Mouse (Mus musculus): ENCODE data around the gene Nid1. TPM values are rescaled to one million over a fixed set of nuclear protein-coding genes. Genes with fewer than 3 reads are reported as not detected.
A peak's percentile ranks its signal among the peaks of the same experiment; 100 is the strongest.

The Nid1 gene
- polyA plus RNA-seq, 1 experiment: 39.3 TPM

- WGBS: 88% methylated on average over 2 of the region's 2 CpGs
- H3K4me1 ChIP-seq (ENCODE audit: control insufficient read depth, insufficient read depth, insufficient read length): peaks cover 41% of the 10 kb centered on the region
- no peak for DNase-seq (ENCODE audit: low read depth in 1 of 2, low spot score in 2 of 2)
These were observed 87.9 kb downstream of the Nid1 start for GRCm38 (mm10) chr13:13525205-13525604.

DNA sequence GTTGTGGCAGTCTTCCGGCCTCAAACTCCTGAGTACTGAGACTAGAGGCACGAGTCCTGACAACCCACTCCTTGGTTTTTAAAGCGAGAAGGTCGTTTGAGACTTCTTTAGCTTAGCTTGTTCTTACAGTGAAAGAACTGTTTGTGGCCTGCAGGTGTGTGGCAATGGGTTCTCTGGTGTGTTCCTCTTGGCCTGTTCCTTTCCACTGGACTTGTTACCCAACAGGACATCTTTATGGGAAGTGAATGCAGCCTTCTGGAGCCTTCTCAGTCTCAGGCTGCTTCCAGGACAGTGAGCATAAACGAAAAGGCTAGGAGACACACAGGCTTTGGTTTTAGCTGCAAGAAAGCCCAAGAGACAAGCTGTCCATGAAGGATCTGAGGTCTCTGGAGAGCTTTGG, 88.5 kb downstream of the Nid1 start:
- Histone ChIP-seq H3K27me3 (ENCODE audit: control insufficient read depth, insufficient read depth, low read length) (no peaks in the 10 kb centered on the region), H3K4me3 (ENCODE audit: extremely low read depth, insufficient read depth, insufficient read length) (no peak overlapping the region), H3K27ac (ENCODE audit: insufficient read depth, low read length) (peak overlapping the region; percentile 90), H3K4me1 (ENCODE audit: control insufficient read depth, insufficient read depth, insufficient read length) (peaks cover 39% of the 10 kb centered on the region), H3K36me3 (ENCODE audit: control insufficient read depth, insufficient read depth, low read length) (no peaks in the 10 kb centered on the region)
- no peak for DNase-seq (ENCODE audit: low read depth in 1 of 2, low spot score in 2 of 2)
- no peak for TF ChIP-seq CTCF (IDR thresholded peaks at IDR 0.05; ENCODE audit: extremely low read depth, insufficient read depth, insufficient read length, insufficient replicate concordance)
- WGBS: 59% methylated on average over 5 of the region's 5 CpGs

More at GRCm38 (mm10) chr13:13525205-13525604, 87.9 kb downstream of the Nid1 start:
- no peaks in the 10 kb centered on the region for H3K27me3 ChIP-seq (ENCODE audit: control insufficient read depth, insufficient read depth, low read length)
- TF ChIP-seq CTCF (IDR thresholded peaks at IDR 0.05; ENCODE audit: extremely low read depth, insufficient read depth, insufficient read length, insufficient replicate concordance) (no peak), POLR2A (IDR thresholded peaks at IDR 0.05; ENCODE audit: low read depth, low read length) (no peak)
- peak overlapping the region; percentile 90 for H3K27ac ChIP-seq (ENCODE audit: insufficient read depth, low read length)
- no peak overlapping the region for H3K4me3 ChIP-seq (ENCODE audit: extremely low read depth, insufficient read depth, insufficient read length)
- H3K36me3 ChIP-seq (ENCODE audit: control insufficient read depth, insufficient read depth, low read length): no peaks in the 10 kb centered on the region

DNA sequence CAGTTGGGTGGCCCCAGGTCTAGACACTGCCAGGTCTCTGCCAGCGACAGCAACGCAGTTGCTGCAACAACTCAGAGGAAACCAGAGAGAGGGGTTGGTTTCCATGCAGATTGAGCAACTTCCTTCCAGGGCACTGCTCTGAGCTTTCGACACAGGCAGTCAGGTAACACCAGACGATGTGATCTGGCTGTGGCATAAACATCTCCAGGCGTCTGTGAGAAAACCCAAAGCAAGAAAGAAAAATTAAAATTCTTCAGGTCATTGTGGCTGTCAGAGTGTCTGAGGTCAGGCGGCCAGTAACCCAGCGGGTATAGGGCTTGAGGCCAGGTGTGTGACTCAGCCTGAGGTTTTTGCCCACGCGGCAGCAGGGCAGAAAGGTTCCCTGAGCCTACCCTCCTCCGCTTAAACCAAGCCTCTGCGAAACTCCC, 91.8 kb downstream of the Nid1 start:
- peak in 1 of 2 experiments; percentile 56 for DNase-seq (ENCODE audit: low read depth in 1 of 2, low spot score in 2 of 2)
- peak overlapping the region; percentile 67 for H3K27ac ChIP-seq (ENCODE audit: insufficient read depth, low read length)
- no peak; the same call in 1 of the 2 replicates for TF ChIP-seq POLR2A (IDR thresholded peaks at IDR 0.05; ENCODE audit: low read depth, low read length)
- no peak for TF ChIP-seq CTCF (IDR thresholded peaks at IDR 0.05; ENCODE audit: extremely low read depth, insufficient read depth, insufficient read length, insufficient replicate concordance)
- WGBS: 9% methylated on average over 11 of the region's 11 CpGs
- no peaks in the 10 kb centered on the region for H3K36me3 ChIP-seq (ENCODE audit: control insufficient read depth, insufficient read depth, low read length)
- no peak overlapping the region for H3K4me3 ChIP-seq (ENCODE audit: extremely low read depth, insufficient read depth, insufficient read length)
- H3K27me3 ChIP-seq (ENCODE audit: control insufficient read depth, insufficient read depth, low read length): no peaks in the 10 kb centered on the region
- H3K4me1 ChIP-seq (ENCODE audit: control insufficient read depth, insufficient read depth, insufficient read length): peaks cover 29% of the 10 kb centered on the region

GRCm38 (mm10) chr13:13530913-13531312, 93.6 kb downstream of the Nid1 start:
- DNase-seq (ENCODE audit: low read depth in 1 of 2, low spot score in 2 of 2): no peak

DNA sequence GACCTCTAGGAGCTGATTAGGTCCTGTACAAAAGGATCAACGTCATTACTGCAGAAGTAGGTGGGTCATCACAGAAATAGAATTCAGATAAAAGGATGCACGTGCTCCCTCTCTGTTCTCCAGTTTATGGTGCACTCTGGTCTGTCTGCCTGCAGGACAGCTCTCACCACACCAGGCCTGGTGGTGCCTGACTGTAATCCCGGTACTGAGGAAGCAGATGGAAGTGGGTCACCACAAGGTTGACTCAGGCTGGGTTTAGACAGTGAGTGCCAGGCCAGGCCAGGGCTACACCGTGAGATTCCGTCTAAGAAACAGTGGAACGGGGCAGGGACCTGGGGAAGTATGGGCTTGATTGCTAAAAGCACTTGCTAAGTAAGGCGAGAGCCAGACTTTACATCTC, 94.6 kb downstream of the Nid1 start:
- Histone ChIP-seq H3K27me3 (ENCODE audit: control insufficient read depth, insufficient read depth, low read length) (no peaks in the 10 kb centered on the region), H3K4me1 (ENCODE audit: control insufficient read depth, insufficient read depth, insufficient read length) (peaks cover 8% of the 10 kb centered on the region; the same call in 1 of the 2 replicates), H3K27ac (ENCODE audit: insufficient read depth, low read length) (no peak overlapping the region), H3K36me3 (ENCODE audit: control insufficient read depth, insufficient read depth, low read length) (no peaks in the 10 kb centered on the region), H3K4me3 (ENCODE audit: extremely low read depth, insufficient read depth, insufficient read length) (no peak overlapping the region)
- WGBS: 60% methylated on average over 7 of the region's 7 CpGs
- TF ChIP-seq CTCF (IDR thresholded peaks at IDR 0.05; ENCODE audit: extremely low read depth, insufficient read depth, insufficient read length, insufficient replicate concordance): no peak
- no peak for TF ChIP-seq POLR2A (IDR thresholded peaks at IDR 0.05; ENCODE audit: low read depth, low read length)
- no peak for DNase-seq (ENCODE audit: low read depth in 1 of 2, low spot score in 2 of 2)

More at GRCm38 (mm10) chr13:13530913-13531312, 93.6 kb downstream of the Nid1 start:
- WGBS: 67% methylated on average over 4 of the region's 4 CpGs
- TF ChIP-seq CTCF (IDR thresholded peaks at IDR 0.05; ENCODE audit: extremely low read depth, insufficient read depth, insufficient read length, insufficient replicate concordance): no peak
- no peak for TF ChIP-seq POLR2A (IDR thresholded peaks at IDR 0.05; ENCODE audit: low read depth, low read length)
- H3K4me3 ChIP-seq (ENCODE audit: extremely low read depth, insufficient read depth, insufficient read length): no peak overlapping the region
- no peaks in the 10 kb centered on the region for H3K36me3 ChIP-seq (ENCODE audit: control insufficient read depth, insufficient read depth, low read length)
- peak overlapping the region; percentile 20; the same call in 1 of the 2 replicates for H3K27ac ChIP-seq (ENCODE audit: insufficient read depth, low read length)
- peaks cover 12% of the 10 kb centered on the region; the same call in 1 of the 2 replicates for H3K4me1 ChIP-seq (ENCODE audit: control insufficient read depth, insufficient read depth, insufficient read length)
- H3K27me3 ChIP-seq (ENCODE audit: control insufficient read depth, insufficient read depth, low read length): no peaks in the 10 kb centered on the region

DNA sequence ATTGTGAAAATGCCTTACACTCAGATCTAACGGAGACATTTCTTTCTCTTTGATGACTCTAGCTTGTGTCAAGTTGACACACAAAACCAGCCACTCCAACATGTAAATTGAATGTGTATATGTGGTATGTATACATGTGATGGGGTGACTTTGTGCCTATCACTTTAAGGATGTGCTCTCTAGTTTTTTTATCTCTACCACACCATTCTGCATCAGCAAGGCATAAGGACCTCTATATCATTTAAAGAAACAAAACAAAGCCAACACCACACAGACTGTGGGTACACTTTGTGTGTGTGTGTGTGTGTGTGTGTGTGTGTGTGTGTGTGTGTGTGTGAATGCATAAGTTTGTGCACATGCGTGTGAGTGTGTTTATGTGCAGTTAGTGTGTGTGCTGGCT, 99.2 kb downstream of the Nid1 start:
- Histone ChIP-seq H3K4me1 (ENCODE audit: control insufficient read depth, insufficient read depth, insufficient read length) (peaks cover 15% of the 10 kb centered on the region; the same call in 1 of the 2 replicates), H3K4me3 (ENCODE audit: extremely low read depth, insufficient read depth, insufficient read length) (no peak overlapping the region), H3K27me3 (ENCODE audit: control insufficient read depth, insufficient read depth, low read length) (no peaks in the 10 kb centered on the region), H3K36me3 (ENCODE audit: control insufficient read depth, insufficient read depth, low read length) (no peaks in the 10 kb centered on the region), H3K27ac (ENCODE audit: insufficient read depth, low read length) (no peak overlapping the region)
- DNase-seq (ENCODE audit: low read depth in 1 of 2, low spot score in 2 of 2): no peak
- 91% methylated on average over 2 of the region's 2 CpGs for WGBS
- TF ChIP-seq POLR2A (IDR thresholded peaks at IDR 0.05; ENCODE audit: low read depth, low read length): no peak
- no peak for TF ChIP-seq CTCF (IDR thresholded peaks at IDR 0.05; ENCODE audit: extremely low read depth, insufficient read depth, insufficient read length, insufficient replicate concordance)

- no peak overlapping the region for H3K27ac ChIP-seq (ENCODE audit: insufficient read depth, low read length)
- H3K4me1 ChIP-seq (ENCODE audit: control insufficient read depth, insufficient read depth, insufficient read length): peaks cover 15% of the 10 kb centered on the region; the same call in 1 of the 2 replicates
- no peaks in the 10 kb centered on the region for H3K27me3 ChIP-seq (ENCODE audit: control insufficient read depth, insufficient read depth, low read length)
- no peaks in the 10 kb centered on the region for H3K36me3 ChIP-seq (ENCODE audit: control insufficient read depth, insufficient read depth, low read length)
- TF ChIP-seq POLR2A (IDR thresholded peaks at IDR 0.05; ENCODE audit: low read depth, low read length): no peak
- TF ChIP-seq CTCF (IDR thresholded peaks at IDR 0.05; ENCODE audit: extremely low read depth, insufficient read depth, insufficient read length, insufficient replicate concordance): no peak
- H3K4me3 ChIP-seq (ENCODE audit: extremely low read depth, insufficient read depth, insufficient read length): no peak overlapping the region
- no peak for DNase-seq (ENCODE audit: low read depth in 1 of 2, low spot score in 2 of 2)
- 26% methylated on average over 2 of the region's 2 CpGs for WGBS
These were observed 100.1 kb downstream of the Nid1 start for GRCm38 (mm10) chr13:13537272-13538015.

All from spleen, adult 2 months (tissue).